Mouse (Mus musculus): ENCODE data around the gene Cnnm3. TPM values are rescaled to one million over a fixed set of nuclear protein-coding genes. Genes with fewer than 3 reads are reported as not detected.
A peak's percentile ranks its signal among the peaks of the same experiment; 100 is the strongest.

The Cnnm3 gene
- polyA plus RNA-seq, 1 experiment: 37.0 TPM

GRCm38 (mm10) chr1:36493299-36493698, 18.4 kb upstream of the Cnnm3 start:
- no peak overlapping the region for H3K4me3 ChIP-seq (replicated peaks; ENCODE audit: extremely low read depth, low read depth, low read length)
- H3K4me1 ChIP-seq (ENCODE audit: control insufficient read depth, insufficient read depth, low read length): peaks cover 2% of the 10 kb centered on the region
- no peak for DNase-seq
- TF ChIP-seq POLR2A (IDR thresholded peaks at IDR 0.05; ENCODE audit: borderline replicate concordance, extremely low read depth, low read depth, low read length): no peak
- 73% methylated on average over 6 of the region's 6 CpGs for WGBS

- no peak overlapping the region for H3K4me3 ChIP-seq (replicated peaks; ENCODE audit: extremely low read depth, low read depth, low read length)
- H3K4me1 ChIP-seq (ENCODE audit: control insufficient read depth, insufficient read depth, low read length): peaks cover 2% of the 10 kb centered on the region
- WGBS: 44% methylated on average over 2 of the region's 2 CpGs
- DNase-seq: no peak
- no peak for TF ChIP-seq POLR2A (IDR thresholded peaks at IDR 0.05; ENCODE audit: borderline replicate concordance, extremely low read depth, low read depth, low read length)
- TF ChIP-seq CTCF (IDR thresholded peaks at IDR 0.05; ENCODE audit: insufficient read depth, low read length): no peak
These were observed 14.9 kb upstream of the Cnnm3 start for GRCm38 (mm10) chr1:36496719-36497118.

- DNase-seq: no peak
- TF ChIP-seq POLR2A (IDR thresholded peaks at IDR 0.05; ENCODE audit: borderline replicate concordance, extremely low read depth, low read depth, low read length) (no peak), CTCF (IDR thresholded peaks at IDR 0.05; ENCODE audit: insufficient read depth, low read length) (no peak)
- WGBS: 67% methylated on average over 2 of the region's 2 CpGs
- no peak overlapping the region for H3K4me3 ChIP-seq (replicated peaks; ENCODE audit: extremely low read depth, low read depth, low read length)
- H3K4me1 ChIP-seq (ENCODE audit: control insufficient read depth, insufficient read depth, low read length): peaks cover under 1% of the 10 kb centered on the region
These were observed 14.4 kb upstream of the Cnnm3 start for GRCm38 (mm10) chr1:36497312-36497711.

DNA sequence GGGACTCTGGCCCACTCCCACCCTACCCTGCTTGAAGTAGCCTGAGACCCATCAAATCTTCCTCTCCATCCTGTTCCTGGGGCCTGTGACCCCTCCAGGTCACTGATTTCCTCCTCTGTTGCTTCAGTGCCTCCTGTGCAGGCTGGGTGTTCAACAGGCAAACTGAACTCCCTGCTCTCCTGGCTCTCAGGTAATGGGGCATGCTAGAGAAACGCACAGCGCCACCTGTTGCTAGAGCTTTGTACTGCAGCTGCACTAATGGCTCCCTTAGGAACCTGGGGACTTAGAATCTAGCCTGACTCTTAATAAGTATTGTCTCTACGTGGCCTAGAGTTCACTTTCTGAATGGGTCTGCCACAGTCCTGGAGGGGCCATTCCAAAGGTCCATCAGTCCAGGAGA, 10.4 kb upstream of the Cnnm3 start:
- WGBS: 6% methylated on average over 3 of the region's 3 CpGs
- peak; percentile 82 for DNase-seq
- H3K4me1 ChIP-seq (ENCODE audit: control insufficient read depth, insufficient read depth, low read length): no peaks in the 10 kb centered on the region
- TF ChIP-seq CTCF (IDR thresholded peaks at IDR 0.05; ENCODE audit: insufficient read depth, low read length) (peak; percentile 97), POLR2A (IDR thresholded peaks at IDR 0.05; ENCODE audit: borderline replicate concordance, extremely low read depth, low read depth, low read length) (no peak)
- no peak overlapping the region for H3K4me3 ChIP-seq (replicated peaks; ENCODE audit: extremely low read depth, low read depth, low read length)

DNA sequence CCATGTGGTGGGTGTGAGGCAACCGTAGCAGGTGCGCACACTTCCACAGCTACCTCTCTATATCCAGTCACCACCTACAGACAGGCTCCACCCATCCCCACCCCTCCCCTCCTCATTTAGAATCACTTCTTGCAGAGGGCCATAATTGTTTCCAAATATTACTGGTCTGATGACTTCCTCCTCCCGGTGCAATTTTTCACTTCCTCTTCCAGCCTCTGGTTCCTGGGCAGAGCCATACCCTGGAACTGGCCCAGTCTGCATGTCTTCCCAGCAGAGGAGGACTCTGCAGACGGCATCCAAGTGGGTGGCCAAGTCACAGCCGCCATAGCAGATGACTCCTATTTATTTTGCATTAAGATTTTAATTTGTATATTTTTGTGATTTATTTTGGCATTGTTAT, 3.4 kb upstream of the Cnnm3 start:
- Histone ChIP-seq H3K4me3 (replicated peaks; ENCODE audit: extremely low read depth, low read depth, low read length) (no peak overlapping the region), H3K4me1 (ENCODE audit: control insufficient read depth, insufficient read depth, low read length) (no peaks in the 10 kb centered on the region)
- 48% methylated on average over 5 of the region's 5 CpGs for WGBS
- no peak for DNase-seq
- no peak for TF ChIP-seq POLR2A (IDR thresholded peaks at IDR 0.05; ENCODE audit: borderline replicate concordance, extremely low read depth, low read depth, low read length)
- TF ChIP-seq CTCF (IDR thresholded peaks at IDR 0.05; ENCODE audit: insufficient read depth, low read length): no peak

DNA sequence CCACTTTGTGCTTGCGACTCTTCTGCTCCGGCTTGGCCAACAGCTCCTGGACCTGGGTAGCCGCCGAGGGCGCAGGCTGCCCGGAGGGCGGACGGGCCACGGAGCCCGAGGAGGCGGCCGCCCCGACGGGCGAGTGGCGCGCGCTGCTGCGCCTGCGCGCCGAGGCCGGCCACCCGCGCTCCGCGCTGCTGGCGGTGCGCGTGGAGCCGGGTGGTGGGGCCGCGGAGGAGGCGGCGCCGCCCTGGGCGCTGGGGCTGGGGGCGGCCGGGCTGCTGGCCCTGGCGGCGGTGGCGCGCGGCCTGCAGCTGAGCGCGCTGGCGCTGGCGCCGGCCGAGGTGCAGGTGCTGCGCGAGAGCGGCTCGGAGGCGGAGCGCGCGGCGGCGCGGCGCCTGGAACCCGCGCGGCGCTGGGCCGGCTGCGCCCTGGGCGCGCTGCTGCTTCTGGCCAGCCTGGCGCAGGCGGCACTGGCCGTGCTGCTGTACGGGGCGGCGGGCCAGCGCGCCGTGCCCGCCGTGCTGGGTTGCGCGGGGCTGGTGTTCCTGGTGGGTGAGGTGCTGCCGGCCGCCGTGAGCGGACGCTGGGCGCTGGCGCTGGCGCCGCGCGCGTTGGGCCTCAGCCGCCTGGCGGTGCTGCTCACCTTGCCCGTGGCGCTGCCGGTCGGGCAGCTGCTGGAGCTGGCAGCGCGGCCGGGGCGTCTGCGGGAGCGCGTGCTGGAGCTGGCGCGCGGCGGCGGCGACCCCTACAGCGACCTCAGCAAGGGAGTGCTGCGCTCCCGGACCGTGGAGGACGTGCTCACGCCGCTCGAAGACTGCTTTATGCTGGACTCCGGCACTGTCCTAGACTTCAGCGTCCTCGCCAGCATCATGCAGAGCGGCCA, 660 bp downstream of the Cnnm3 start:
- 9% methylated on average over 124 of the region's 126 CpGs for WGBS
- Histone ChIP-seq H3K4me3 (replicated peaks; ENCODE audit: extremely low read depth, low read depth, low read length) (peak overlapping the region; percentile 87), H3K4me1 (ENCODE audit: control insufficient read depth, insufficient read depth, low read length) (peaks cover 2% of the 10 kb centered on the region)
- DNase-seq: peak; percentile 43
- no peak for TF ChIP-seq POLR2A (IDR thresholded peaks at IDR 0.05; ENCODE audit: borderline replicate concordance, extremely low read depth, low read depth, low read length)
- TF ChIP-seq CTCF (IDR thresholded peaks at IDR 0.05; ENCODE audit: insufficient read depth, low read length): no peak

GRCm38 (mm10) chr1:36512966-36513280, 1.3 kb downstream of the Cnnm3 start:
- TF ChIP-seq POLR2A (IDR thresholded peaks at IDR 0.05; ENCODE audit: borderline replicate concordance, extremely low read depth, low read depth, low read length) (no peak), CTCF (IDR thresholded peaks at IDR 0.05; ENCODE audit: insufficient read depth, low read length) (no peak)
- WGBS: 3% methylated on average over 16 of the region's 16 CpGs

GRCm38 (mm10) chr1:36513310-36513709, 1.6 kb downstream of the Cnnm3 start:
- 9% methylated on average over 1 of the region's 1 CpGs for WGBS
- peaks cover 2% of the 10 kb centered on the region for H3K4me1 ChIP-seq (ENCODE audit: control insufficient read depth, insufficient read depth, low read length)
- TF ChIP-seq CTCF (IDR thresholded peaks at IDR 0.05; ENCODE audit: insufficient read depth, low read length): no peak
- TF ChIP-seq POLR2A (IDR thresholded peaks at IDR 0.05; ENCODE audit: borderline replicate concordance, extremely low read depth, low read depth, low read length): no peak
- DNase-seq: no peak
- H3K4me3 ChIP-seq (replicated peaks; ENCODE audit: extremely low read depth, low read depth, low read length): no peak overlapping the region

More at GRCm38 (mm10) chr1:36512966-36513280, 1.3 kb downstream of the Cnnm3 start:
- no peak for DNase-seq
- peaks cover 2% of the 10 kb centered on the region for H3K4me1 ChIP-seq (ENCODE audit: control insufficient read depth, insufficient read depth, low read length)
- peak overlapping the region; percentile 87 for H3K4me3 ChIP-seq (replicated peaks; ENCODE audit: extremely low read depth, low read depth, low read length)

GRCm38 (mm10) chr1:36513718-36514117, 2.1 kb downstream of the Cnnm3 start:
- no peak overlapping the region for H3K4me3 ChIP-seq (replicated peaks; ENCODE audit: extremely low read depth, low read depth, low read length)
- peaks cover 2% of the 10 kb centered on the region for H3K4me1 ChIP-seq (ENCODE audit: control insufficient read depth, insufficient read depth, low read length)
- no peak for DNase-seq
- WGBS: 55% methylated on average over 2 of the region's 2 CpGs
- TF ChIP-seq CTCF (IDR thresholded peaks at IDR 0.05; ENCODE audit: insufficient read depth, low read length) (peak; percentile 53), POLR2A (IDR thresholded peaks at IDR 0.05; ENCODE audit: borderline replicate concordance, extremely low read depth, low read depth, low read length) (no peak)

DNA sequence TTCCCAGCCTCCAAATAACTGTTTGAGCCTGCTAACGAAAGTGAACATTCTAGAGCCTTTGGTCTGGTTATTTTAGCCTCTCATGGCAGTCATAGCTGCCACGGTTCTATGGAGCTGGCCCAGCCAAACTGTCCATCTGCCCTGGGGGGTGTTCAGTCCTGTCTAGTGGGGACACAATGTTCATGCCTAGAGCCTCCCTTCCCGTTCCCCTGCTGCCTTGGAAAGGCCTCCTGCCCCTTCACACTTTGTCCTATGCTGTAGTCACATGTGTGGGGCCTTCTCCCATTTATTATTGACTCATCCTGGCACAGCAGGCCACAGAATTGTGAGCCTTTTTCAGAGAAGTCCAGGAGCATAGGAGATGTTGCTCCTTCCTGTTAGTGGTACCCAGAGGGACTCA, 6.6 kb downstream of the Cnnm3 start:
- DNase-seq: no peak
- no peak for TF ChIP-seq POLR2A (IDR thresholded peaks at IDR 0.05; ENCODE audit: borderline replicate concordance, extremely low read depth, low read depth, low read length)
- TF ChIP-seq CTCF (IDR thresholded peaks at IDR 0.05; ENCODE audit: insufficient read depth, low read length): no peak
- peaks cover 2% of the 10 kb centered on the region for H3K4me1 ChIP-seq (ENCODE audit: control insufficient read depth, insufficient read depth, low read length)
- 71% methylated on average over 3 of the region's 3 CpGs for WGBS
- H3K4me3 ChIP-seq (replicated peaks; ENCODE audit: extremely low read depth, low read depth, low read length): no peak overlapping the region
